Mouse (Mus musculus): ENCODE data around the gene Zbtb7a.

The Zbtb7a gene

GRCm38 (mm10) chr10:81139529-81139846 is 4.5 kb downstream of the Zbtb7a start:
- no peak for DNase-seq

GRCm38 (mm10) chr10:81140005-81140404 is 5.0 kb downstream of the Zbtb7a start:
- DNase-seq = no peak

- no peak for DNase-seq
Measured at GRCm38 (mm10) chr10:81140717-81141454, 5.9 kb downstream of the Zbtb7a start.

GRCm38 (mm10) chr10:81141455-81142210 is 6.6 kb downstream of the Zbtb7a start:
- no peak for DNase-seq

GRCm38 (mm10) chr10:81142551-81142981 is 7.5 kb downstream of the Zbtb7a start:
- no peak for DNase-seq

- DNase-seq = no peak
Measured at GRCm38 (mm10) chr10:81143157-81143633, 8.2 kb downstream of the Zbtb7a start.

- DNase-seq = no peak
Measured at GRCm38 (mm10) chr10:81143845-81144437, 8.9 kb downstream of the Zbtb7a start.

GRCm38 (mm10) chr10:81144667-81145066 is 9.6 kb downstream of the Zbtb7a start:
- no peak for DNase-seq

GRCm38 (mm10) chr10:81145307-81145706 is 10.3 kb downstream of the Zbtb7a start:
- DNase-seq = no peak

- DNase-seq = no peak
Measured at GRCm38 (mm10) chr10:81145778-81146177, 10.8 kb downstream of the Zbtb7a start.

GRCm38 (mm10) chr10:81146296-81146695 is 11.3 kb downstream of the Zbtb7a start:
- DNase-seq = no peak

GRCm38 (mm10) chr10:81151261-81151660 is 16.2 kb downstream of the Zbtb7a start:
- DNase-seq = no peak

- DNase-seq = no peak
Measured at GRCm38 (mm10) chr10:81152609-81153008, 17.6 kb downstream of the Zbtb7a start.

GRCm38 (mm10) chr10:81154313-81154712 is 19.3 kb downstream of the Zbtb7a start:
- no peak for DNase-seq

- DNase-seq = no peak
Measured at GRCm38 (mm10) chr10:81154736-81155135, 19.7 kb downstream of the Zbtb7a start.

GRCm38 (mm10) chr10:81161602-81162317 is 26.7 kb downstream of the Zbtb7a start:
- no peak for DNase-seq

GRCm38 (mm10) chr10:81162318-81162652 is 27.3 kb downstream of the Zbtb7a start:
- no peak for DNase-seq

GRCm38 (mm10) chr10:81165118-81165517 is 30.1 kb downstream of the Zbtb7a start:
- no peak for DNase-seq

- DNase-seq = peak; percentile 100
Measured at GRCm38 (mm10) chr10:81167200-81168086, 32.4 kb downstream of the Zbtb7a start, which contains the start of gene Pias4. Pias4 (minus strand) TSS chr10:81167923.

GRCm38 (mm10) chr10:81168087-81168431 is 33.0 kb downstream of the Zbtb7a start:
- no peak for DNase-seq

- peak; percentile 87 for DNase-seq
Measured at GRCm38 (mm10) chr10:81168521-81169244, 33.7 kb downstream of the Zbtb7a start.

All from layer of hippocampus, adult 9-11 months (tissue).